Mouse (Mus musculus) intestine, embryonic 15.5 days (tissue): ENCODE data around the gene Ier2. TPM values are rescaled to one million over a fixed set of nuclear protein-coding genes. Genes with fewer than 3 reads are reported as not detected.
A peak's percentile ranks its signal among the peaks of the same experiment; 100 is the strongest.

ENCODE experiments used
- ATAC-seq: fragments of 200-750 bp; cut with Nextera tagmentation; 2 replicates; pipeline ENCODE4 v1.8.0; 2017; ENCODE audit warnings: moderate TSS enrichment, moderate library complexity
- H3K27ac ChIP-seq: fragments of 300-500 bp; sonication (generic); 2 replicates; pipeline ENCODE4 v1.5.1; 2015; ENCODE audit warnings: mild to moderate bottlenecking, inconsistent platforms
- H3K27me3 ChIP-seq: fragments of 300-500 bp; sonication (generic); replicated peaks from 2 replicates; pipeline ENCODE4 v1.6.1; 2015; ENCODE audit warnings: inconsistent platforms
- H3K36me3 ChIP-seq: fragments of 300-500 bp; sonication (generic); 2 replicates; pipeline ENCODE4 v1.6.1; 2015; ENCODE audit warnings: inconsistent platforms
- H3K4me1 ChIP-seq: fragments of 300-500 bp; sonication (generic); replicated peaks from 2 replicates; pipeline ENCODE4 v1.6.1; 2015; ENCODE audit warnings: inconsistent platforms
- H3K4me2 ChIP-seq: fragments of 300-500 bp; sonication (generic); replicated peaks from 2 replicates; pipeline ENCODE4 v1.6.1; 2015; ENCODE audit warnings: mild to moderate bottlenecking, inconsistent platforms
- H3K4me3 ChIP-seq: fragments of 300-500 bp; sonication (generic); replicated peaks from 2 replicates; pipeline ENCODE4 v1.5.1; 2015; ENCODE audit warnings: inconsistent platforms
- H3K9ac ChIP-seq: fragments of 300-500 bp; sonication (generic); 2 replicates; pipeline ENCODE4 v1.6.1; 2015; ENCODE audit warnings: inconsistent platforms
- H3K9me3 ChIP-seq: fragments of 300-500 bp; sonication (generic); 2 replicates; pipeline ENCODE4 v1.6.1; 2016; ENCODE audit warnings: inconsistent platforms
- WGBS: fragments of 180-500 bp; shearing (Covaris S2); methylation state at CpG from one replicate; pipeline ENCODE4 v1.1.7; 2015; 5-methylcytosine and 5-hydroxymethylcytosine counted together
- polyA plus RNA-seq: library from polyadenylated mRNA; unstranded; fragments of >200 nt; fragmentation: Nextera tagmentation; extraction: Ambion mirVana; gene quantifications from 2 replicates; pipeline ENCODE4 v1.2.1, GENCODE M21; 2015

The Ier2 gene
- polyA plus RNA-seq, 1 experiment from 2014 or later: 85.5 TPM

DNA sequence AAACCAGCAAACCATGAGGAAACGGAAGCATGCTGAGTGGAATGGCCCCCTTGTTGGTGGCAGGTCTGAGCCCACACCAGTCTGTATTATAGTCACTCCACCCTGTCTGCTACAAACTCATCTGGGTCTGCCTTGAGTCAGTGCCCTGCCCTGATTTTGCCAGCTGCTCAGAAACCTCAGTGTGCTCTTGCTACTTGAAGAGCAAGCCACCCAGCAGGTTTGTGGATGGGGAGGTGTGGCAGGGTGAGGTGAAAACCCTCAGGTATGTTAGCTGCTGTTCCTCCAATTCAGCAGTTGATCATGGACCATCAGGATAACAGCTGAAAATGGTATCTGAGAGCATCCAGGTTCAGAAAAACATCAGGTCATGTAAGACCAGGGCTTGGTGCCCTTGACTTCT is 5.4 kb upstream of the Ier2 start:
- H3K27me3 ChIP-seq: no peaks in the 10 kb centered on the region
- H3K27ac ChIP-seq: no peak overlapping the region
- no peak for ATAC-seq
- 68% methylated on average over 1 of the region's 1 CpGs for WGBS
- no peaks in the 10 kb centered on the region for H3K36me3 ChIP-seq
- no peak overlapping the region for H3K4me2 ChIP-seq
- no peaks in the 10 kb centered on the region for H3K9me3 ChIP-seq
- no peak overlapping the region for H3K9ac ChIP-seq
- peaks cover 14% of the 10 kb centered on the region; the same call in 1 of the 2 replicates for H3K4me1 ChIP-seq
- H3K4me3 ChIP-seq: no peak overlapping the region

- H3K36me3 ChIP-seq: no peaks in the 10 kb centered on the region
- ATAC-seq: peak; percentile 0; the same call in 1 of the 2 replicates
- peak overlapping the region; percentile 97 for H3K27ac ChIP-seq
- no peaks in the 10 kb centered on the region for H3K27me3 ChIP-seq
- H3K4me1 ChIP-seq: peaks cover 14% of the 10 kb centered on the region; the same call in 1 of the 2 replicates
- peak overlapping the region; percentile 76 for H3K4me3 ChIP-seq
- no peaks in the 10 kb centered on the region for H3K9me3 ChIP-seq
- peak overlapping the region; percentile 84 for H3K4me2 ChIP-seq
- WGBS: 2% methylated on average over 14 of the region's 14 CpGs
- peak overlapping the region; percentile 69 for H3K9ac ChIP-seq
These were observed 2.8 kb upstream of the Ier2 start for GRCm38 (mm10) chr8:84665385-84665893.

GRCm38 (mm10) chr8:84664566-84665384 is 2.1 kb upstream of the Ier2 start:
- peak overlapping the region; percentile 84 for H3K4me2 ChIP-seq
- no peaks in the 10 kb centered on the region for H3K9me3 ChIP-seq
- no peaks in the 10 kb centered on the region for H3K36me3 ChIP-seq
- H3K9ac ChIP-seq: peak overlapping the region; percentile 69
- H3K27ac ChIP-seq: peak overlapping the region; percentile 97
- under 1% methylated on average over 29 of the region's 29 CpGs for WGBS
- peak overlapping the region; percentile 76 for H3K4me3 ChIP-seq
- peaks cover 13% of the 10 kb centered on the region; the same call in 1 of the 2 replicates for H3K4me1 ChIP-seq
- no peaks in the 10 kb centered on the region for H3K27me3 ChIP-seq
- peak; percentile 36 for ATAC-seq

DNA sequence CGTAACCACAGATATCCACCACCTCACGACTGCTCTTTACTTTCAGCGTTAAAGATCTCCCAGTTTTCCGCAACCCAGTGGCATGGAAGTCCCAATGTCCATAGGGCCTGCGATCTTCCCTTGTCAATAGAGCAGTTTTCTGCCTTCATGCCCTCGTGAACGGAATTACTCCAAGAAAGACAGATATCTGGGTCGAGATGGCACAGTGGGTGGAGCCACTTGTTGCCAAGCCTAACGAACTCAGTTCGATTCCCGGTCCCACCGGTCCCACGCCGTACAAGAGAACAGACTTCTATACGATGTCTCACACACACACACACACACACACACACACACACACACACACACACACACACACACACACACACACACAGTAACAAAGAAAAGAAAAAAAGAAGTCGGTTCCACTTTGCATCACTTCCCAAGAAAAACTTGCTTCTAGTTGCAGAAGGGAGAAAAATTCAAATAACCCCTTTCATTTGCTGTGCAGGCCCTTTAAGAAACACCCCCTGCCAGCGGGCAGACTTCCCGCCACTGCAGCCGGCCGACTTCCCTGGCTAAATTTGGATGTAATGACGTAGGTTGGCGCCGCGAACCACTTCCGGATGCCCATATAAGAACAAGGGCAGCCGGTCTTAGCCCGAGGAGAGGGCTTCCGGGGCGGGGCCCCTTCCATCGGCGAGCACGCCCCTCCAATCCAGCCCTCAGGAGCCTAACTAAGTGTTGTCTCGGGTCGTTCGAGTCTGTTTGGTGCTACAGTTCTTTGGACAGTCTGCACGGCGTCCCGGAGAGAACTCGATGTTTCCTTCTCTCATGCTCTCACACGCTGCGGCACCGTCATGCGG is 1.1 kb upstream of the Ier2 start:
- peak; percentile 80 for ATAC-seq
- H3K4me3 ChIP-seq: peak overlapping the region; percentile 76
- peaks cover 15% of the 10 kb centered on the region for H3K4me1 ChIP-seq
- H3K9ac ChIP-seq: peak overlapping the region; percentile 69
- no peaks in the 10 kb centered on the region for H3K9me3 ChIP-seq
- no peaks in the 10 kb centered on the region for H3K36me3 ChIP-seq
- H3K27me3 ChIP-seq: no peaks in the 10 kb centered on the region
- 3% methylated on average over 43 of the region's 43 CpGs for WGBS
- H3K27ac ChIP-seq: peak overlapping the region; percentile 97
- H3K4me2 ChIP-seq: peak overlapping the region; percentile 84

DNA sequence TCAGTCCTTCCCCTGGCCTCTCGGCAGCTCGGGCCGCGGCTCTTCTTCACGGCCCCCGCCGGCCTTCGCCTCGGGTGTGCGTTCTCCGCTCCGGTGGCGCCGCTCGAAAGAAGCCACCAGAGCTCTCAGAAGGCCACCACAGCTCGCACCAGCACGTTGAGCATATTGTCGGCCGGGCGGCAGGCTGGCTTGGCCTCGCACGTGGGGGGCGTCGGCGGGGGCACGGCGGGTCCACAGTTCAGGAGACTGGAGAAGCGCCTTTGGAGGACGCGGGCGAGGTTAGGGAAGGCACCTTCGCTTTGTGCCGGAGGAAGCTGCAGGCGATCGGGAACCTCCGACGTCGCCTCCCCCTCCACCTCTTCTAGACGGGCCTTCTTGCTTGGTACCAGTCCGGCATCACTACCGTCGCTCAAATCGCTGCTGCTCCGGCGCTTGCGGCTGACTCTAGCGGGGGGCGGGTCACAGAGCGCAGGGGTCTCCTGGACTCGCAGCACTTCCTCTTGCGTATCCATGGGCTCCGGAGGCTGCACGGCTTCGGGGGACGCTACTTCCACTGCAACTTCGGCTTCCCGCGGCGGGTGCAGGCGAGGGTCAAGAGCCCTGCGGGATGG is 586 bp downstream of the Ier2 start:
- Histone ChIP-seq H3K9me3 (no peaks in the 10 kb centered on the region), H3K36me3 (no peaks in the 10 kb centered on the region), H3K4me3 (peak overlapping the region; percentile 76), H3K9ac (peak overlapping the region; percentile 89), H3K4me2 (peak overlapping the region; percentile 84), H3K27ac (peak overlapping the region; percentile 94), H3K27me3 (no peaks in the 10 kb centered on the region), H3K4me1 (peaks cover 24% of the 10 kb centered on the region)
- under 1% methylated on average over 61 of the region's 61 CpGs for WGBS
- peak; percentile 0; the same call in 1 of the 2 replicates for ATAC-seq

- H3K9ac ChIP-seq: peak overlapping the region; percentile 89
- ATAC-seq: peak; percentile 44
- H3K9me3 ChIP-seq: no peaks in the 10 kb centered on the region
- no peaks in the 10 kb centered on the region for H3K36me3 ChIP-seq
- H3K4me1 ChIP-seq: peaks cover 30% of the 10 kb centered on the region
- no peaks in the 10 kb centered on the region for H3K27me3 ChIP-seq
- H3K4me3 ChIP-seq: peak overlapping the region; percentile 76
- peak overlapping the region; percentile 94 for H3K27ac ChIP-seq
- under 1% methylated on average over 24 of the region's 24 CpGs for WGBS
- H3K4me2 ChIP-seq: peak overlapping the region; percentile 84
These were observed 1.2 kb downstream of the Ier2 start for GRCm38 (mm10) chr8:84661458-84661871.

GRCm38 (mm10) chr8:84660819-84661457 is 1.7 kb downstream of the Ier2 start:
- H3K4me2 ChIP-seq: peak overlapping the region; percentile 84
- peak overlapping the region; percentile 76 for H3K4me3 ChIP-seq
- 1% methylated on average over 20 of the region's 20 CpGs for WGBS
- H3K9ac ChIP-seq: peak overlapping the region; percentile 89
- no peaks in the 10 kb centered on the region for H3K9me3 ChIP-seq
- H3K27ac ChIP-seq: peak overlapping the region; percentile 94
- peaks cover 33% of the 10 kb centered on the region for H3K4me1 ChIP-seq
- no peaks in the 10 kb centered on the region for H3K36me3 ChIP-seq
- H3K27me3 ChIP-seq: no peaks in the 10 kb centered on the region
- ATAC-seq: peak; percentile 19; the same call in 1 of the 2 replicates

DNA sequence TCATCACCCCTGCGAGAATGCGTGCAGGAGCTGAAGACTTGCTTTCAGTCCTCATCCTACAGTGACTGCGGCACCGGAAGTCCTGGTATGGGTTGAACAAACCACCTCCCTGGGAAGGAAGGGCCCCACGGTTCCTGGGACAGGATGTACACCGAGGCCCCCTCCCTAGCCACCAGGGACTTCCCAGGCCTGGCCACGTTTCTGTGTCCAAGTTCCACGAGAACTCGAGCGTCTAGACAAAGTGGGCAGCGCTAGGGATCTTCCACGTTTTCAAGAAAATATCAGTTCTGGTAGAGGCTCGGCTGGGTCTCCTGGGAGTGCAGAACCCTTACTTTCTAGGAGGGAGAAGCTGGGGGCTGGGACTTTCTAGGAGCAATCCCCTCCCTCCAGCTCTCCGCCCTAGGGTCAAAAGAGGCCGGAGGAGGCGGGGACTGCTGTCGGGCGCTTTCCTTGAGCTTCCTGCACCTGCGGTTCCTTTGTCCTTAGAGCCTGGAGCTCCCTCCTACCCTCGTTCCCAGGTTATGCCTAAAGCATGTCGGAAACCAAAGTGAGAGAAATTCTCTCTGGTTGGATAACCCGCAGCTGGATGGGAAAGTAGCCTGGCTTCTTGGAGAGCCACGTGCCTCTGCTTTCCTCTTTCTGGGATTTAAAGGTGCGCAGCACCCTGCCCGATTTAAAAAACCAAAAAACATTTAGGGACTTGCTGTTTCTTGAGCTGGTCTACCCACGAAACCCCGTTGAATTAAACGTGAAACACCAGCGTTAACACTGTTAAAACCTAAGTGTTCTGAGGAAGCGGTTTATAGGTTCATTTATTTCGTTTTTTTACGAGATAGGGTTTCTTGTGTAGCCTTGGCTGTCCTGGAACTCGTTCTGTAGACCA is 2.5 kb downstream of the Ier2 start:
- no peak for ATAC-seq
- peaks cover 35% of the 10 kb centered on the region for H3K4me1 ChIP-seq
- H3K4me2 ChIP-seq: peak overlapping the region; percentile 84
- H3K9ac ChIP-seq: peak overlapping the region; percentile 89
- WGBS: 3% methylated on average over 33 of the region's 33 CpGs
- no peaks in the 10 kb centered on the region for H3K36me3 ChIP-seq
- H3K4me3 ChIP-seq: peak overlapping the region; percentile 76
- H3K9me3 ChIP-seq: no peaks in the 10 kb centered on the region
- peak overlapping the region; percentile 94 for H3K27ac ChIP-seq
- no peaks in the 10 kb centered on the region for H3K27me3 ChIP-seq

GRCm38 (mm10) chr8:84658951-84659350 is 3.7 kb downstream of the Ier2 start:
- H3K4me1 ChIP-seq: peaks cover 39% of the 10 kb centered on the region
- peak overlapping the region; percentile 84; the same call in 1 of the 2 replicates for H3K4me2 ChIP-seq
- no peaks in the 10 kb centered on the region for H3K27me3 ChIP-seq
- H3K9me3 ChIP-seq: no peaks in the 10 kb centered on the region
- 36% methylated on average over 1 of the region's 1 CpGs for WGBS
- H3K9ac ChIP-seq: no peak overlapping the region
- no peak overlapping the region for H3K4me3 ChIP-seq
- H3K27ac ChIP-seq: peak overlapping the region; percentile 94
- ATAC-seq: no peak
- no peaks in the 10 kb centered on the region for H3K36me3 ChIP-seq

DNA sequence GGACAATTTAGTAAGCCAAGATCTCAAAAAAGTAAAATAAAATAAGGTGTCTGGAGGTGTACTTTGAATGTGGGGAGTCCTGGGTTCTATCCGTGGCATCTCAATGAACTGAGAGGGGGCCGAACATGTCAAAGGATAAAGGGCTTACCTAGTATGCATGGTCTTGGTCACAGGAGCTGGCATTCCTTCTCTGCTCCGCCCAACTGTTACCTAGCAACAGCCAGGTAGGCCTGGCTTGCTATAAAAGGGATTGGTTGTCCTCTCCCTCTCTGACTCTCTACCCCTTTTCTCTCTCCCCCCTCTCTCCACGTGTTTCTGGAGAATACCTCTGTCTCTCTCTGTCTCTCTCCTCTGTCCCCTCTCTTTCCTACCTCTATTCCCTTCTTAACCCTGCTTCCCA is 5.0 kb downstream of the Ier2 start:
- H3K27me3 ChIP-seq: no peaks in the 10 kb centered on the region
- peak overlapping the region; percentile 99 for H3K27ac ChIP-seq
- no peak overlapping the region for H3K4me3 ChIP-seq
- WGBS: 49% methylated on average over 4 of the region's 4 CpGs
- H3K4me2 ChIP-seq: peak overlapping the region; percentile 88
- H3K4me1 ChIP-seq: peaks cover 35% of the 10 kb centered on the region
- 0 out of 2 replicates have a peak, but pooled peaks have one; percentile 8 for ATAC-seq
- no peaks in the 10 kb centered on the region for H3K9me3 ChIP-seq
- H3K36me3 ChIP-seq: no peaks in the 10 kb centered on the region
- H3K9ac ChIP-seq: no peak overlapping the region

- ATAC-seq: peak; percentile 18
- Histone ChIP-seq H3K27ac (peak overlapping the region; percentile 99), H3K27me3 (no peaks in the 10 kb centered on the region), H3K9me3 (no peaks in the 10 kb centered on the region), H3K4me1 (peaks cover 35% of the 10 kb centered on the region), H3K4me2 (peak overlapping the region; percentile 88), H3K9ac (0 out of 2 replicates have a peak overlapping the region, but pooled peaks have one; percentile 58), H3K36me3 (no peaks in the 10 kb centered on the region), H3K4me3 (peak overlapping the region; percentile 41)
These were observed 5.4 kb downstream of the Ier2 start for GRCm38 (mm10) chr8:84657203-84657602.
